ENCODE assay signal across 9 mouse cellular contexts in genomic region chr13:63154851-63155571, GRCm38 (mm10).
A peak's percentile ranks its signal among the peaks of the same experiment; 100 is the strongest.
DNase-seq lines count a peak whose midpoint lies in the region; ATAC-seq and TF ChIP-seq lines count a peak whose summit lies in the region.
"Had no signal": no experiment of that assay in that cellular context is flagged by ENCODE, and none has a peak within 500 bp of the region (broad histone marks: within the 10 kb centered on the region; RNA-seq: fewer than 3 reads in every experiment).

No protein-coding gene starts in this region.

- TF ChIP-seq CTCF in kidney, adult 2 months (conservative IDR thresholded peaks at IDR 0.05; ENCODE audit: insufficient read depth, insufficient read length, low read depth, low read length): no peak
- TF ChIP-seq CTCF in brain, embryonic 14.5 days (IDR thresholded peaks at IDR 0.05; ENCODE audit: borderline replicate concordance, extremely low read depth, insufficient read depth, insufficient read length): no peak

- no peak overlapping the region for H3K4me2 ChIP-seq in kidney, embryonic 16.5 days (replicated peaks; ENCODE audit: low read depth, low read length)
- H3K4me2 ChIP-seq in embryonic facial prominence, embryonic 15.5 days (replicated peaks): no peak overlapping the region
- H3K4me2 ChIP-seq: heart, embryonic 15.5 days had no signal

- no peak for ATAC-seq in kidney, embryonic 16.5 days (ENCODE audit: low FRiP score, low TSS enrichment)
- peak; percentile 80 for ATAC-seq in embryonic facial prominence, embryonic 15.5 days (ENCODE audit: insufficient number of reproducible peaks, low FRiP score, low TSS enrichment, low read depth)
- no peak for ATAC-seq in megakaryocyte, adult 5-6 weeks (ENCODE audit: poor library complexity, severe bottlenecking)

- no peak overlapping the region for H3K9ac ChIP-seq in kidney, embryonic 16.5 days (replicated peaks; ENCODE audit: low read length)
- H3K9ac ChIP-seq in embryonic facial prominence, embryonic 15.5 days: no peak overlapping the region
- H3K9ac ChIP-seq: heart, embryonic 15.5 days had no signal

- 64% methylated on average over 7 of the region's 7 CpGs for WGBS in kidney, adult 2 months
- WGBS in kidney, embryonic 16.5 days: 66% methylated on average over 7 of the region's 7 CpGs
- 22% methylated on average over 7 of the region's 7 CpGs for WGBS in embryonic facial prominence, embryonic 15.5 days

- no peaks in the 10 kb centered on the region for H3K27me3 ChIP-seq in kidney, adult 2 months (replicated peaks; ENCODE audit: control insufficient read depth, insufficient read depth, low read length)
- no peaks in the 10 kb centered on the region for H3K27me3 ChIP-seq in kidney, embryonic 16.5 days (ENCODE audit: insufficient read depth, low read length)
- no peaks in the 10 kb centered on the region for H3K27me3 ChIP-seq in embryonic facial prominence, embryonic 15.5 days
- H3K27me3 ChIP-seq: heart, embryonic 15.5 days had no signal

- no peaks in the 10 kb centered on the region for H3K36me3 ChIP-seq in kidney, adult 2 months (ENCODE audit: control insufficient read depth, insufficient read depth, low read length)
- H3K36me3 ChIP-seq in kidney, embryonic 16.5 days (ENCODE audit: insufficient read depth, low read length): no peaks in the 10 kb centered on the region
- no peaks in the 10 kb centered on the region for H3K36me3 ChIP-seq in embryonic facial prominence, embryonic 15.5 days
- H3K36me3 ChIP-seq: heart, embryonic 15.5 days had no signal

- TF ChIP-seq POLR2A in kidney, adult 2 months (IDR thresholded peaks at IDR 0.05; ENCODE audit: low read depth, low read length): no peak
- no peak for TF ChIP-seq POLR2A in brain, embryonic 14.5 days (IDR thresholded peaks at IDR 0.05; ENCODE audit: borderline replicate concordance, extremely low read depth, insufficient read depth, insufficient read length, poor library complexity, severe bottlenecking)

- no peak overlapping the region for H3K4me3 ChIP-seq in kidney, adult 2 months (ENCODE audit: insufficient read depth, low read depth, low read length)
- no peak overlapping the region for H3K4me3 ChIP-seq in kidney, embryonic 16.5 days (ENCODE audit: low read length)
- no peak overlapping the region for H3K4me3 ChIP-seq in embryonic facial prominence, embryonic 15.5 days (replicated peaks)
- H3K4me3 ChIP-seq: heart, embryonic 15.5 days had no signal

- H3K4me1 ChIP-seq in kidney, adult 2 months (ENCODE audit: control insufficient read depth, insufficient read depth, low read length): peaks cover 11% of the 10 kb centered on the region; the same call in 1 of the 2 replicates
- H3K4me1 ChIP-seq in kidney, embryonic 16.5 days (ENCODE audit: insufficient read depth, low read length): peaks cover 17% of the 10 kb centered on the region
- H3K4me1 ChIP-seq in embryonic facial prominence, embryonic 15.5 days: peaks cover 18% of the 10 kb centered on the region

- peak; percentile 61 for DNase-seq in kidney, adult 2 months
- peak; percentile 85 for DNase-seq in brain, embryonic 14.5 days (ENCODE audit: low read depth)
- DNase-seq in layer of hippocampus, adult 9-11 months: peak; percentile 88
- no peak for DNase-seq in T-cell, adult 2 months (ENCODE audit: low spot score)
- DNase-seq in yolk sac, embryonic 10.5 days (ENCODE audit: low spot score): no peak

- no peaks in the 10 kb centered on the region for H3K9me3 ChIP-seq in kidney, embryonic 16.5 days (ENCODE audit: low read length)
- H3K9me3 ChIP-seq in embryonic facial prominence, embryonic 15.5 days (replicated peaks): no peaks in the 10 kb centered on the region
- H3K9me3 ChIP-seq: heart, embryonic 15.5 days had no signal

- no peak overlapping the region for H3K27ac ChIP-seq in kidney, adult 2 months (ENCODE audit: insufficient read depth, low read depth, low read length)
- no peak overlapping the region for H3K27ac ChIP-seq in kidney, embryonic 16.5 days (ENCODE audit: low read length)
- H3K27ac ChIP-seq in embryonic facial prominence, embryonic 15.5 days (replicated peaks): peak overlapping the region; percentile 68
- H3K27ac ChIP-seq: heart, embryonic 15.5 days had no signal

Comparison
In these comparisons a context has a peak if more than half of its experiments do, and no peak if none do; other contexts are left out.
1. DNase-seq: peak in kidney, adult 2 months (single experiment), brain, embryonic 14.5 days (single experiment) and layer of hippocampus, adult 9-11 months (single experiment); none in T-cell, adult 2 months (single experiment) and yolk sac, embryonic 10.5 days (single experiment).